Mouse (Mus musculus): ENCODE results near the gene Lyzl4.

Gene Lyzl4

GRCm38 (mm10) chr9:121642001-121642400 is at the start of gene Lyzl4:
TSS of gene Lyzl4 (minus strand) at chr9:121642096.
- peak; percentile 32 for DNase-seq (ENCODE audit: low spot score)

GRCm38 (mm10) chr9:121690734-121691133 is 48.8 kb upstream of the Lyzl4 start:
- DNase-seq (ENCODE audit: low spot score): no peak

- no peak for DNase-seq (ENCODE audit: low spot score)
Measured at GRCm38 (mm10) chr9:121690200-121690651, 48.3 kb upstream of the Lyzl4 start.

- no peak for DNase-seq (ENCODE audit: low spot score)
Measured at GRCm38 (mm10) chr9:121684702-121685101, 42.8 kb upstream of the Lyzl4 start.

- no peak for DNase-seq (ENCODE audit: low spot score)
Measured at GRCm38 (mm10) chr9:121682037-121682680, 40.3 kb upstream of the Lyzl4 start.

- no peak for DNase-seq (ENCODE audit: low spot score)
Measured at GRCm38 (mm10) chr9:121681191-121681590, 39.3 kb upstream of the Lyzl4 start.

GRCm38 (mm10) chr9:121679549-121679948 is 37.7 kb upstream of the Lyzl4 start:
- peak; percentile 59 for DNase-seq (ENCODE audit: low spot score)

GRCm38 (mm10) chr9:121677476-121677875 is 35.6 kb upstream of the Lyzl4 start:
- DNase-seq (ENCODE audit: low spot score): no peak

- no peak for DNase-seq (ENCODE audit: low spot score)
Measured at GRCm38 (mm10) chr9:121677069-121677468, 35.2 kb upstream of the Lyzl4 start.

- no peak for DNase-seq (ENCODE audit: low spot score)
Measured at GRCm38 (mm10) chr9:121675556-121675955, 33.7 kb upstream of the Lyzl4 start.

GRCm38 (mm10) chr9:121675011-121675410 is 33.1 kb upstream of the Lyzl4 start:
- DNase-seq (ENCODE audit: low spot score): no peak

- peak; percentile 31 for DNase-seq (ENCODE audit: low spot score)
Measured at GRCm38 (mm10) chr9:121673716-121674115, 31.8 kb upstream of the Lyzl4 start.

- DNase-seq (ENCODE audit: low spot score): peak; percentile 87
Measured at GRCm38 (mm10) chr9:121672311-121672710, 30.4 kb upstream of the Lyzl4 start.

GRCm38 (mm10) chr9:121671300-121671699 is 29.4 kb upstream of the Lyzl4 start:
- peak; percentile 69 for DNase-seq (ENCODE audit: low spot score)

GRCm38 (mm10) chr9:121669348-121669791 is 27.5 kb upstream of the Lyzl4 start:
- no peak for DNase-seq (ENCODE audit: low spot score)

- no peak for DNase-seq (ENCODE audit: low spot score)
Measured at GRCm38 (mm10) chr9:121667822-121668221, 25.9 kb upstream of the Lyzl4 start.

GRCm38 (mm10) chr9:121666957-121667630 is 25.2 kb upstream of the Lyzl4 start:
- no peak for DNase-seq (ENCODE audit: low spot score)

- DNase-seq (ENCODE audit: low spot score): no peak
Measured at GRCm38 (mm10) chr9:121664104-121664503, 22.2 kb upstream of the Lyzl4 start.

GRCm38 (mm10) chr9:121663467-121663866 is 21.6 kb upstream of the Lyzl4 start:
- no peak for DNase-seq (ENCODE audit: low spot score)

- no peak for DNase-seq (ENCODE audit: low spot score)
Measured at GRCm38 (mm10) chr9:121659791-121660190, 17.9 kb upstream of the Lyzl4 start.

- DNase-seq (ENCODE audit: low spot score): no peak
Measured at GRCm38 (mm10) chr9:121658248-121658647, 16.4 kb upstream of the Lyzl4 start.

GRCm38 (mm10) chr9:121657143-121657542 is 15.2 kb upstream of the Lyzl4 start:
- DNase-seq (ENCODE audit: low spot score): no peak

GRCm38 (mm10) chr9:121656322-121656721 is 14.4 kb upstream of the Lyzl4 start:
- no peak for DNase-seq (ENCODE audit: low spot score)

- no peak for DNase-seq (ENCODE audit: low spot score)
Measured at GRCm38 (mm10) chr9:121653668-121654067, 11.8 kb upstream of the Lyzl4 start.

Data from adipocyte (in vitro differentiated cells).